Comparison of ENCODE assay signal across 8 mouse cellular contexts in genomic region chr5:96917596-96918258, GRCm38 (mm10).
DNase-seq lines count a peak whose midpoint lies in the region; ATAC-seq and TF ChIP-seq lines count a peak whose summit lies in the region.

No protein-coding gene starts in this region.

- H3K4me2 ChIP-seq in lung, embryonic 14.5 days, result peak overlapping the region; percentile 26
- peak overlapping the region; percentile 8; the same call in 1 of the 2 replicates for H3K4me2 ChIP-seq in stomach, embryonic 15.5 days

- TF ChIP-seq POLR2A in spleen, adult 2 months (IDR thresholded peaks at IDR 0.05; ENCODE audit: low read depth, low read length), result no peak; the same call in 1 of the 2 replicates

- peak; percentile 73 to 74 for DNase-seq in cerebellum, postnatal 10 days
- DNase-seq in cerebellum, postnatal 36 days, result no peak
- DNase-seq in spleen, adult 2 months (ENCODE audit: low read depth in 1 of 2, low spot score in 2 of 2), result no peak
- DNase-seq in spleen, postnatal 10 days (ENCODE audit: low spot score in 2 of 2), result no peak
- DNase-seq in induced T-regulatory cell, adult 2 months (ENCODE audit: low read depth), result peak; percentile 84
- DNase-seq in lung, embryonic 14.5 days, result peak; percentile 66
- no peak for DNase-seq in right cerebral cortex, postnatal 4 days

- peak overlapping the region; percentile 43; the same call in 1 of the 2 replicates for H3K4me3 ChIP-seq in spleen, adult 2 months (ENCODE audit: extremely low read depth, insufficient read depth, insufficient read length)
- H3K4me3 ChIP-seq in lung, embryonic 14.5 days (ENCODE audit: low read depth, low read length), result no peak overlapping the region
- H3K4me3 ChIP-seq in stomach, embryonic 15.5 days (replicated peaks), result no peak overlapping the region

- 20% methylated on average over 10 of the region's 10 CpGs for WGBS in spleen, adult 2 months
- 26% methylated on average over 10 of the region's 10 CpGs for WGBS in lung, embryonic 14.5 days
- 34% methylated on average over 10 of the region's 10 CpGs for WGBS in stomach, embryonic 15.5 days

- no peak overlapping the region for H3K9ac ChIP-seq in lung, embryonic 14.5 days
- no peak overlapping the region for H3K9ac ChIP-seq in stomach, embryonic 15.5 days

- H3K27ac ChIP-seq in spleen, adult 2 months (ENCODE audit: insufficient read depth, low read length), result peak overlapping the region; percentile 94
- peak overlapping the region; percentile 51 for H3K27ac ChIP-seq in lung, embryonic 14.5 days (ENCODE audit: low read depth)
- H3K27ac ChIP-seq in stomach, embryonic 15.5 days, result peak overlapping the region; percentile 57; the same call in 1 of the 2 replicates

- TF ChIP-seq CTCF in spleen, adult 2 months (IDR thresholded peaks at IDR 0.05; ENCODE audit: extremely low read depth, insufficient read depth, insufficient read length, insufficient replicate concordance), result no peak
- no peak for TF ChIP-seq CTCF in lung, embryonic 14.5 days (IDR thresholded peaks at IDR 0.05; ENCODE audit: low read depth)

- ATAC-seq in lung, embryonic 14.5 days (ENCODE audit: insufficient read depth), result peak; percentile 44
- no peak for ATAC-seq in stomach, embryonic 15.5 days (ENCODE audit: insufficient read depth, low FRiP score, low read depth)

- no peaks in the 10 kb centered on the region for H3K9me3 ChIP-seq in lung, embryonic 14.5 days (ENCODE audit: low read depth, low read length)
- H3K9me3 ChIP-seq in stomach, embryonic 15.5 days, result no peaks in the 10 kb centered on the region

- no peaks in the 10 kb centered on the region for H3K27me3 ChIP-seq in spleen, adult 2 months (ENCODE audit: control insufficient read depth, insufficient read depth, low read length)
- no peaks in the 10 kb centered on the region for H3K27me3 ChIP-seq in lung, embryonic 14.5 days (ENCODE audit: insufficient read depth, low read length)
- no peaks in the 10 kb centered on the region for H3K27me3 ChIP-seq in stomach, embryonic 15.5 days (replicated peaks)

- H3K4me1 ChIP-seq in spleen, adult 2 months (ENCODE audit: control insufficient read depth, insufficient read depth, insufficient read length), result peaks cover 41% of the 10 kb centered on the region
- H3K4me1 ChIP-seq in lung, embryonic 14.5 days (ENCODE audit: insufficient read depth), result peaks cover 10% of the 10 kb centered on the region
- H3K4me1 ChIP-seq in stomach, embryonic 15.5 days, result no peaks in the 10 kb centered on the region; the same call in 1 of the 2 replicates

- H3K36me3 ChIP-seq in spleen, adult 2 months (ENCODE audit: control insufficient read depth, insufficient read depth, low read length), result no peaks in the 10 kb centered on the region
- H3K36me3 ChIP-seq in lung, embryonic 14.5 days (ENCODE audit: insufficient read depth), result no peaks in the 10 kb centered on the region
- no peaks in the 10 kb centered on the region for H3K36me3 ChIP-seq in stomach, embryonic 15.5 days

Comparison
In these comparisons a context has a peak if more than half of its experiments do, and no peak if none do; other contexts are left out.
1. DNase-seq: peak in cerebellum, postnatal 10 days (2 of 2), induced T-regulatory cell, adult 2 months (single experiment) and lung, embryonic 14.5 days (single experiment); none in cerebellum, postnatal 36 days (0 of 2), spleen, adult 2 months (0 of 2), spleen, postnatal 10 days (0 of 2) and right cerebral cortex, postnatal 4 days (single experiment).
2. Peak in every context shown above with its lines, with median percentiles within 50 percentile points of each other: H3K27ac ChIP-seq.